Mouse (Mus musculus): ENCODE measurements at regions not wholly inside any gene's neighbourhood (a gene's known extent, or its start where the extent isn't known, plus 50 kb on each side); places are given as distances from the start of the nearest gene placed in this dataset.

DNA sequence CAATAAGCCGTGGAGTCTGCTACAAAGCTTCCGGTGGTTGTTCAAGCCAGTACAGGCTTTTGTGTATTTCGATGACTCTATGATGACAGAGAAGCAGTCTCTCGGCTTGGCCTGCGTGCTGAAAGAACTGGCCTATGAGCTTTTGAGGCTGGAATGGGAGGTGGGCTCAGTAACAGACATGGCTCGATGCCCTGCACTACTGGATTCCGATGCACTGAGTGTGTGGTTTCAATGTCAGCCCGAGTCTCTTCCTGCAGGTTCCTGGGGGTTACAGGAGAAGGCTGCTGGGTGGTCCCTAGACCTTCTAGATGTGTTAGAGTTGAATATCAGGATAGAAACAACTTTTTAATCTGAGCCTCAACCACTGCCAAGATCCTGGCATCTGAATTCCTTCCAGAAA, 53.2 kb downstream of the Gm815 start:
- DNase-seq (ENCODE audit: low read depth, low spot score): no peak

DNA sequence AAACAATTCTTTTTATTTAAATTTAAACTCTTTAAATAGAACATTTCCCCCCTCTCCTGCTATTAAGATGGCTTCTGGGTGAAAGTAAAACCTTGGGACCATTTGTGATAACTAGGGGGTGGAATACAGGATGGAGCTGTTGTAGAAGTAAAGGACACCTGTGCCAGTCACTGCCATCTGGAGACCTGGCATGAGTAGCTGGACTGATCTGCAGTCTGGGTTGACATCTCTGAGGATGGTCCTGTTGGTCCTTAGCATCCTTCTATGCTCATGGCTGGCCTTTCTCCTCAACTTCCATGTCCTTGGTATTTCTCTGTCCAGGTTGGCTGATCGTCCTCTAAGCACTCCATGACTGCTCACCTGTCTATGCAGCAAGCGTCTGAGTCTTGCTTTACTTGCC, 58.3 kb downstream of the Gm815 start:
- no peak for DNase-seq (ENCODE audit: low read depth, low spot score)

DNA sequence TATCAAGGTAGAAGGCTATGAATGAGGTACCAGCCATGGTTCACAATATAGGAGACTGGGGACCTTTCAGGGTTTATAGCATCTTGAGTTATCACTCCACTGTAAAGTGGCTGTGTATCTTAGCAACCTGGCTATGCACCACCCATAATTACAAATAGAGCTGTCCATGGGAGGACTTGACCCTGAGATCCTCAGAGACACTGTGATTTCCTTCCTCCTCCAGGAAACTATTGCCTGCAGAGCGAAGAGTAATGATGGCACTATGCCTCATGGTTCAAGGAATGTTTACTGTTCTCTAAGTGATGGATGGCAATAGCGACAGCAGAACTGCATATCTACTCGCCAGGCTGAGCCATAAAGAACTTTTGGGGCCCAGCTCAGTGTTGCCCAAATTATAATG, 60.9 kb downstream of the Gm815 start:
- DNase-seq (ENCODE audit: low read depth, low spot score): no peak

DNA sequence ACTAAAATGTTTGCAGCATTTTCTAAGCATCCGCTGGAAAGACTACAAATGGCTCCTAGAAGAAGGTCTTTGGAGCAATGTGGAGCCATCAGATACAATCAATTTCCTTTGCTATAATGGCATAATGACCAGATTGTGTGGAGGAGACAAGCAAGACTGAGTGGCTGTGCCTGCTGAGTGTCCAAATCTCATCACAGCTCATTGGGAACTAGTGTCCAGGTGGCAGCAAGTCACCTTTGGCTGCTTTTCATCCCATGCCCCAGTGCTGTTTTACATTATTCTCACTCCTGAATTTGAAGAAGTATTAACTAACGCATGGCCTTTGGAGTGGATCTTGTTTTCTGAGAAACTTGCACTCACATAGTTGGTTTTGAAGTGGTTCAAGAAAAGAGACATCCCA, 62.8 kb downstream of the Gm815 start:
- no peak for DNase-seq (ENCODE audit: low read depth, low spot score)

DNA sequence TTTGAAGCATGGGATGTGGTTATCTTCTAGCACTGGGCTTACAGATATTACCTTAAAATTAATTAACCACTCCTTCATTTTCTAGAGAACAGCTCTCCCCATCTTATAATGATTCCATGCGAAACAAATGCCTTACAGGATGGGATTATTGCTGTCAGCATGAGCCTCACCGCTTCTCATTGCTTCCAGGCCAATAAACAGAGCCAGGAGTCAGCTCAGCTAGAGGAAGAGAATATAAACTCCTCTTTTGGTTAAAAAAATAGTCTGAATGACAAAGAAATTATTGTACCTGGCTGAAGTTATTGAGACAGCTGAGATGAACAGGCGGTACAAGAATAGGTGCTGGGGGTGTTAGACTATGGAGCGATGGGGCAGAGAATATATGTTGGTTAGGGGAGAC, 63.5 kb downstream of the Gm815 start:
- no peak for DNase-seq (ENCODE audit: low read depth, low spot score)

DNA sequence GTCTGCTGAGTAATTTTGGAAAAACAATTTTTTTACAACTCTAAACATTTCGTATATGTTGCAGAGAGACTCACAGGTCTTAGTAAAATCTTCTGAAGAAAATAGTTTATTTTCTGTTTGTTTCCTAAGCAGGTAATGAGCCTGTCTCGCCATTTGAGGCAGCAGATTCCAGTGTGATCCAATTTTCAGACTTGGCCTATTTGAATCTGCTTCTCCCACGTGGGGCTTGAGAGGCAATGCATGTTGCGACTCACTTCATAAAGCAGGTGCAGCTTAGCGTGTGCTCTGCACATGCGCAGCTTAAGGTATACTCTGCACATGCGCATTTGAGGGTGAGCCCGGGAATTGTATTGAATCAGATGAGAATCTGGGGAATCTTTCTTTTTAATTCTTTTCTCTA, 67.7 kb downstream of the Gm815 start:
- no peak for DNase-seq (ENCODE audit: low read depth, low spot score)

DNA sequence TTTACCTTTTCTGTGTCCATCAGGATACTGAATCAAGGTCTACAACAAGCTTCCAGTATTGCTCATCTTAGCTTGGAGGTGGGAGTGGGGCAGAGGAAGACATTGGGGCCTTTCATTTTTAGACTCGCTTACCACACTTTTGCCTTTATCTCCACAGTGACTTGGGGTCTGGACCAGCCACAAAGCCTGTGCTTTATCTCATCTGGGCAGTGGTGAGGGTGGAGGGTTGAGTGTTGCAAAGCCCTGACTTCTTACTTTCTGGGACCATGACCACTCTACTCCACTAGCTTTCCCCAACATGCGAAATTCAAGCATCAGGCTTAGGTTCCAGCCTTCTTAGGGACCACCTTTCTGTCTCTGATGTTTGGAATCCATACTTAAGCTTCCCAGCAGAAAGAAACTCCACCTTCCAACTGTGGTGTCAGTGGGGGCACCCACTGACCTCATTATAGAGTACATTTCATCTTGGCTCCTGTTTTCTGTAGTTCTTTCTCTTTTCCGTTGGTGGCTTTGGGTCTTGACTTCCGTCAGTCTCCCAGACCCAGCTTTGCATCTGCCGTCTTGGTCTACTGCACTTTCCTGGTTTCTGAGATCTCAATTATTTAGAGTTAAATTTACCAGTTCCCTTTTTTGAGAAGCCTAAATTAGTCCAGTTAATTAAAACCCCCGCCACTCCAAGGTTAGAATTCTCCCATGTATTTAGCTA, 80.5 kb downstream of the Gm815 start:
- no peak for DNase-seq (ENCODE audit: low read depth, low spot score)

DNA sequence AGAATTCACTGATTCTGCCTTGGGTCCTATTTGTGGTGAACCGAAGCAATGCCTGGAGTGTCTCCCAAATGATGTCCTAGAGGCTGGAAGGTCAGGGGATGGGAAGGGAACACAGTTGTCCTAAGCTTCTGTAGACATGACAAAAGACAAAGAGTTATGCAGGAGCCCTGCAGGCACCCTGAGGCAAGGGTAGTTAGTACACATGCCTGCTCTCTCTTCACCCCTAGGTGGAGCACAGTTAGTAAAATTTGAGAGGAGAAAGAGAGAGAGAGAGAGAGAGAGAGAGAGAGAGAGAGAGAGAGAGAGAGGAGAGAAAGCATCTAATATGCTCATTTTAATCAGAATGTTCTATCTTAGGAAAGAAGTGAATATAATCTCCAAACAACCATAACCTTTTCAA, 87.4 kb downstream of the Gm815 start:
- DNase-seq (ENCODE audit: low read depth, low spot score): no peak

DNA sequence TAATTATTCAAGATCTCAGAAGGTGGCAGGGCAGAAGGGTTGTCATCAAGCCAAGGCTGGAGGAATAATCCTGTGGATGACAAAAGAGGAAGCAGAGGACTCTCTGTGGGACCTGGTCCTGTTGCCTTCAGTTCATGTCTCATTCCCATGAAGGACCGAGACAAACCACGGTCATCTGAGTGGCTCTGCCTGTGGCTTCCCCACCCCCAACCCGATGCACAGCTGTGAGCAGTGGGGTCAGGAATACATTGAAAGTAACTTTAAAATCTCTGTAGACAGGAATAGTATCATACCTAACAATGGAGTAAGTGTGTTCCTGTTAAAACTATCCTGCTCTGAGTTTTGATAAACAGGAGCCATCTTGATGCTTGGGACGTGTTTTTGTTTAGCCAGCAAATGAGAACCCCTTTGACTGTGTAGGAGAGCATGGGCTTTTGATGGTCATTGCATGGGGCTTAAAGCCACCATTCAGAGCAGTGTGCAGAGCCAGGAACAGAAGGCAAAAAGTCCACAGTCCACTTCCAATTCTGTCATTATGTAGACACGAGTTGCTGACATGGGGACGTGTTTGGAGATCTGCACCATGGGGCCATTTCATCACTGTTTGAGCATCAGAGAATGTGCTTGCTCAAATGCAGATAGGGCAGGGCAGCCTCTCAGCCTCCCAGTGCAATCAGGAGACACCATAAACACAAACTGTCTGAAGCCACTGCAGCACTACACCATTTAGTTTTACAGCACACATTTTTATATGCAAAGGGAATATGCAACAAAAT, 88.3 kb downstream of the Gm815 start:
- DNase-seq (ENCODE audit: low read depth, low spot score): no peak

DNA sequence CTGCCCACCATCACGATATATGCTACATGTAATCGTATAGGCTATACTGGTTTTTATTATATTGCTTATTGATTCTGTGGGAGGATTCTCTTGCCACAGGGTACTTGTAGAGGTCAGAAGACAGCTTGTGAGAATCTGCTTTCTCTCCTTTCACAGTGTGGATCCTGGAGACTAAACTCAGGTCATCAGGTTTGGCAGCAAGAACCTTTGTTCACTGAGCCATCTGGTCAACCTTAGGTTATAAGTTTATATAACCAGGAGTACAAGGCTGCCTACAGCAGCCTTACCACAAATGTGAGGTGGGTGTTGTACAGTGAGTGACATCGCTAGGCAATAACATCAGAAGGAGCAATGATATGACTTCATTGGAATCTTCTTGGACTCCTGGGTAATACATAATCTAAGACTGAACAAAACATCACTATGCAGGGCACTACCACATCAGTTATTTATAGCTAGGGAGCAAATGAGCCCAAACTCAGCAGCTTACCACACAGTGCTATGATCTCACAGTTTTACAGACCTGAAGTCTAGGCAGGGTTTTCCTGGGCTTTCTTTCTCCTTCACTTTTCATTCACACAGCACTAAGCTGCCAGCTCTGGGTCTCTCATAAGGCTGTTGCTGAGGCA, 89.0 kb downstream of the Gm815 start:
- DNase-seq (ENCODE audit: low read depth, low spot score): no peak

DNA sequence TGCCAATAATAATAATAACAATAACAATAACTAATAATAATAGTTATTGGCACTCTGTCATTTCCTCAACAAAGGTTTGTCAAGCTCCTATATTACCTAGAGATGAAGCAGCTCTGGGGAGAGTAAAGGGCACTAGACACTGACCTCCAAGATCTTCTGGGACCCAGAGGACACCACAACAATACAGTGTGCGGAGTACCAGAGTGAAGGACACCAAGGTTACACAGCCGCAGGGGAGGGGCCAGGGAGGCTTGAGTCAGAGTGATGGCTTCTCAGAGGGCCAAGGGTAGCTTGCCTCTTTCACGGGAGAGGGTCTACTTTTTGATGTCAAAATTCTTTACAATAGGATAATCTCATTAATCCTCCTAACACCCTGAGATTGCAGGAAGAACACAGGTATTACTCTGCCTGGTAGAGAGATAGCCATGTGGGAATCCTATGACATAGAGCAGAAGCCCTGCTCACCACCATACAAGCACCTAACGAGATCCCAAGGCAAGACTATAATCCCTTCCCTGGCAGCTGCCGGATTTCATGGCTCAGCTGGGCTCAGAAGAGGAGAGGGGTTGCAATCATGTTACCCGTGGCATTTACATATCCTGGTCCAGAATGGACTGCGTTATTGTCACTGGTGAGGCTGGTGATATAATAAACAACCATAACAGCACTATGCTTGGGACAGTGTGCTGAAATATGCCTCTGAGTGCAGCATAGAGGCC, 91.1 kb downstream of the Gm815 start:
- no peak for DNase-seq (ENCODE audit: low read depth, low spot score)

DNA sequence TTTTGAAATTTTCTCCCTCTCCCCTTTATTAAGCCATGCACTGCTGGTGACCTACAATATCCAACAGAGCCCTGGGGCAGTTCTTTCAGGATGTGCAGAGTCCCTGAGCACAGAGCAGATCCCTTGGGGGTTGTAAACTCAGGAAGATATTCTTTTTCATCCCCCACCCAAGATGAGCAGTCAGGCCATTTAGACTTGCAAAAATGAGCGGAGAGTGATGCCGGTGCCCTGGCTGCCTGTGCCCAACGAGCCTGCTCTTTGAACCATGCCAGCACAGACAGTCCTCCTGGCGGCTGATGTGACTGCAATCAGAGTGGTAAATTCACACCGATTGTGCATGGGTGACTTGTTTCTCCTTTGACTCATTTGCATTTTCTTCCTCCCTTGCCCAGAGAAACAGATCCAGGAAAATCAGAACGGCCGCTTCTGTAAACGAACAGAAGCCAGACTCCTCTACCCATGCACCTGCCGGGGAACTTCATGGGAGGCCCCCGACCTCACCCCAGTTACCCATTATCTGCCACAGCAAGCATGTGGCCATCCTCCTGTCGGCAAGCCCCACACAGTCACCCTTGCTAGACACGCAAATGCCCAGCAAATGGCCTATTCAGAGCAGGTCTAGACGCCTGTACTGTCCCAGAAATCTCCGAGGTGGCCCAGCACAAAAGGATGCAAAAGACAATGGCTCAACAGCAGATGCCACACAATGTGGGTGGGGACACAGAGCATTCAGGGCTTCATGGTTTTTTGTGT, 92.4 kb downstream of the Gm815 start:
- DNase-seq (ENCODE audit: low read depth, low spot score): no peak

DNA sequence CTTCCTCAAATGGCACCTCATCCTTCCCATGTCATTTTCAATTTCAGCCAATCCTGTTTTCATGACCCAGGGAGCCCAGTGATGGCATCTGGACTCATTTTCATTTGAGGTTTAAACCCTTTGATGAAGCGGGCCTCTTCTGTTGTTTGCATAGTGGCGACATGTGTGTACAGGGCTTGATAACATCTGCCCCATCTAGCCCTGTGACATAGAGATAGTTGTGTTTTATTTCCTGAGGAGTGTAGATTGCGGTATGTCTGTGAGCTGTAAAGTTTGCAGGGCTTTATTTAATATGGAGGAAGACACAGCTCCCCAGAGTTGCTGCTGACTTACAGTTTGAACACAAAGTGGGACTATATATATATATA, 92.9 kb downstream of the Gm815 start:
- no peak for DNase-seq (ENCODE audit: low read depth, low spot score)

DNA sequence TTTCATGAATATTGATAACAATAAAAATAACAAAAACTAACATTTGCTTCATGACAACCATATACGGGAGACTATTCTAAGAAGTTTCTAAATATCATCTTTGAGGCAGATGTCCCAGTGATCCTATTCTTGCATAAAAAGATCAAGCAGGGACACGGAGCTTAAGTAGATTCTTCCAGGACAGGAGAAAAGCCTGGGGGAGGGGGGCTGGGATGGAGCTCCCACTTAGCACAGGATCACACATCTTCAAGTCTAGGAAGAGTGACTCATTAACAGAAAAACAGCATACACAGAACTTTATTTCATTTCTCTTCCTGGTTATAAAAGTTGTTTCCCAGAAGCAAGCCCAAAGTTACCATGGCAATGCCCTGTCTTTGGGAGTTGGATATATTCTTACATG, 93.6 kb downstream of the Gm815 start:
- DNase-seq (ENCODE audit: low read depth, low spot score): no peak

DNA sequence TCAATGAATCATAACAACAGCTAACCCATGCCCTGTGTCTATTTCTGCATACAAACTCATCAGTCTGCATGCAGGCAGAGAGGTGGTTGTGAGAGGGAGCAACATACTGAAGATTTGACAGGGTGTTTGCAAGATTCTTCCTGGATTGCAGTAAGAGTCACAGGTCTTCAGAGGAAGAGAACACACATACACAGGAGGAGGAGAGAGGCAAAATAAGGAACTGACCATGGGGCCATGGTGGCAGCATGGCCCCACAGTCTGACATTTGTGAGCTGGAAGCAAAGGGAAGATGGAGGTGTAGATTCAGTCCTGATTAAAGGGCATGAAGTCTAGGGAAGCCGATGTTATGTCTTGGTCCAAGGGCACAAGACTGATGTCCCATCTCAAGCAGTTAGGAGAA, 101.0 kb downstream of the Gm815 start:
- no peak for DNase-seq (ENCODE audit: low read depth, low spot score)

DNA sequence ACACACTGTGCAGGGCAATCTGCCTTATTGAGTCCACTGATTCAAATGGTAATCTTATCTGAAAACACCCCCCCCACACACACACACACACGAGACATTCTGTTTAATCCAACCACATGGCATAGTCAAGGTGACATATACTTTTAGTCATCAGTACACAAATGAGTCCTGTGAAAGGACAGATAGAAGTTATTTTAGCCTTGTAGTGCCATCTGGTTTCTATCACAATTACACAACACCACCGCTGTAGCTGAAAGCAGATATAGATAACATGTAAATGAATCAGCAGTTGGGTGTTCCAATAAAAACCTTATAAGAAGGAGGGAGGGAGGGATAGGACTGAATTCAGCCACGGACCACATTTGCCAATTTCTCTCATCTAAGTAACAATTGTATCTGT, 101.5 kb downstream of the Gm815 start:
- DNase-seq (ENCODE audit: low read depth, low spot score): no peak

DNA sequence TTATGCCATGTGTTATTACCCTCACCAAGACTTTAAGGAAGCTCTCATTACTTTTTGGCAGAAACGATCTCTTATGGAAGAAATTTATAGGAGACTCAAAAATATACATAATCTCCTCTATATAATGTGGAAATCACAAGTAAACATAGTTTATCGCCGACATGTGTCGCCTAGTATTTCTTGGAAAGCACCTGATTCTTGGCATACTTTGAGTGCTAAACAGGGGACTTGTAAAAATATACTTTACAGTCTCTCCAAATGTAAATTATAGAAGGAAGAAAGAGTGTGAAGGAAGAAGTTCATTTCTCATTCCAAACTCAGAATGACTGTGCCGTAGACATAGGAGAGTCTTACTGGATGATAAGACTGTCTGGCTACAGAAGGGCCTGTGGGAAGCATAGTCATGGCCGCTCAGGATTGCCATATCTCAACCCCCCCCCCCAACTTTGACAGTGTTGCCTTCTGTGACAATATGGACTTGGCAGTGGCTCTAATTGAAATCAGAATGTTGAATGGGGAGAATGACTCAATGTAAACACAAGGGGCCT, 102.3 kb downstream of the Gm815 start:
- DNase-seq (ENCODE audit: low read depth, low spot score): no peak

DNA sequence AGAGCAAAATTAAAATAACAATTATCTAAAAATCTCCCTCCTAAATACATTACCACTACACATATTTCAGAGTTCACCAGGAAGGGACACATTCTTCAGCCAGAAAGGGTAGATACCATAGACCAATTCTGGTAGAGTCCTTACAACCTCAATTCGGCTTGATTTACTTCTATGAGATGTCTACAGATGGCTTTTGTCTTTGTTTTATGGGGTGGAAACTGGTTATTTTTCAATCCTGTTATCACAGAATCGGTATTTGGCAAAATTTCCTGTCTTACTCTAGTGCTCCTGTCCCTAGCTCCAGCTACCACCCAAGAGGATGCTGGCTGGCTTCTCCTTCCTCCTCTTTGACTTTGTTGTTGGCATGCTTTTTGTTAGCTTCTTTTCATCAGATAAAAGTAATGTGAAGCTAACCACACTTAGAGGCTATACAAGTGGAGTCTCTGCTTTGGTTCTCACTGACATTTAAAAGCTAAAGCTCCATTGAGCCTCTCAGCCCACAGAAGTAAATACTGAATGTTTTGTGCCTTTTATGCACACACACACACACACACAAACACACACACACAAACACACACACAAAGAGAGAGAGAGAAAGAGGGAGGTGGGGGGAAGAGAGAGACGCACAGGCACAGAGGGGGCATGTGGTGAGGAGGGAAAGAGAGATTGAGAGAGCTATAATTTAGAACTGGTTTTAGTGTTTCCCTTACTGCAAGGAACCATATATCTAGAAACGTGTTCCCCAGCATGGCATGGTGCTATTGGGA, 109.1 kb downstream of the Gm815 start:
- DNase-seq (ENCODE audit: low read depth, low spot score): no peak

DNA sequence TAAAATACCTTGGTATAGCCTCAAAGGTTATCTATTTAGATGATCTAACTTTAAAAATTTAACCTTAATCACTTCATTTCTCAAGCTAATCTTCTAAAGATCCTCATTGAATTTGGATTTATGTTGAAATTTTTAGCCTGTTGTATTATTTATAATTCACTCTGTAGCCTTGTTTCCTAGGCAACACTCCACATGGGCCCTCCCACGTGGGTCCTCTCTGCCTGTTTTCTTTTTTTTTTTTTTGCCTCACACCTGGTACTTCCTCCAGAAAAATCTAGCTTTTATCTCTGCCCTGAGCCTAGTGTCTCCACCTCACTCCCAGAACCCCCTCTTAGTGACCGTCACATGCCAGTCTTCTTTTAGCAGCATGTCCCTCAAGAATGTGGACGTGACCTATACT, 113.9 kb downstream of the Gm815 start:
- DNase-seq (ENCODE audit: low read depth, low spot score): no peak

DNA sequence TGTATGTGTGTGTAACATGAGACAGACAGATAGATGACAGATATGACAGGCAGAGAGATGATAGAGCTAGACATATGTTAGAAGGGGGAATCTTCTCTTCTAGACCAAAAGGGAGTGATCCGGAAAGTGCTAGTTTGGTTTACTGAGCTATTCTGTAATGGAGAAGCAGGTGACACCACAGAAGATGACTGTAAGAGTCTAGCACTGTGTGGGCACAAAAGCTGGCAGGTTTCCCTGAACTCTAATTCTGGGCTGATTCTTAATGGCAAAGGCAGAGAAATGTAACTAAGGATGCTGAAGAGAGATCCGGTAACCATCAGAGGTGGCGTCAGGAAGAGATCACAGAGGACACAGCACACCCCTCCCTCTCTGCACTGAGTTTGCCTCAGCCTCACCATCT, 136.2 kb downstream of the Gm815 start:
- no peak for DNase-seq (ENCODE audit: low read depth, low spot score)

DNA sequence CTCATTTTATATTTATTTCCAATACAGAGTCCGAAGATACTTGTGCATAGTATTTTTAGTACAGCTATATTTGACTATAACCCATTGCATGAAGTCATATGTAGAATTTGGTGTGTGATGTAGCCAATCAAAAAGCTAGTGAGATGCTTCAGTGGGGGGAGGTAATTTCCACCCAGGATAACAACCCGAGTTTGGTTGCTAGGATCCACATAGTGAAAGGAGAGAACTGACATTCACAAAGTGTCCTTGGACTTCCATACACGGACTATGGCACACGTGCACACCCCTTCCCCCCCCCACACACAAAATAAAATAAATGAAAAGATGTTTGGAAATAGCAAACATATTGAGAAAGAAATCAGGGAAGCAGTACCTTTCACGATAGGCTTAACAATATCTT, 137.2 kb downstream of the Gm815 start:
- no peak for DNase-seq (ENCODE audit: low read depth, low spot score)

Measured in embryo, embryonic 11.5 days (tissue).